Mouse (Mus musculus) lung, postnatal 0 days (tissue): ENCODE results near the gene Cnbp. TPM values are rescaled to one million over a fixed set of nuclear protein-coding genes. Genes with fewer than 3 reads are reported as not detected.

Source experiments
- ATAC-seq: fragments of 200-750 bp; cut with Nextera tagmentation; 2 replicates; pipeline ENCODE4 v1.8.0; 2017; ENCODE audit warnings: moderate library complexity
- DNase-seq: peaks from one replicate; pipeline ENCODE4 v3.0.0-alpha.2; 2016; ENCODE audit warnings: low spot score
- H3K27ac ChIP-seq: fragments of 300-500 bp; sonication (generic); 2 replicates; pipeline ENCODE4 v1.5.1; 2014; ENCODE audit warnings: antibody characterized with exemption, mild to moderate bottlenecking, low read length, mixed read lengths
- H3K27me3 ChIP-seq: fragments of 300-500 bp; sonication (generic); replicated peaks from 2 replicates; pipeline ENCODE4 v1.6.1; 2014; ENCODE audit warnings: low read length, mixed read lengths; ENCODE audit not compliant: insufficient read depth
- H3K36me3 ChIP-seq: fragments of 300-500 bp; sonication (generic); 2 replicates; pipeline ENCODE4 v1.6.1; 2014; ENCODE audit warnings: low read length, mixed read lengths; ENCODE audit not compliant: insufficient read depth
- H3K4me1 ChIP-seq: fragments of 300-500 bp; sonication (generic); 2 replicates; pipeline ENCODE4 v1.6.1; 2014; ENCODE audit warnings: antibody characterized with exemption, low read depth, low read length, mixed read lengths; ENCODE audit not compliant: insufficient read depth
- H3K4me2 ChIP-seq: fragments of 300-500 bp; sonication (generic); replicated peaks from 2 replicates; pipeline ENCODE4 v1.6.1; 2014; ENCODE audit warnings: low read depth, mild to moderate bottlenecking, low read length, moderate library complexity, mixed read lengths
- H3K4me3 ChIP-seq: fragments of 300-500 bp; sonication (generic); 2 replicates; pipeline ENCODE4 v1.5.1; 2014; ENCODE audit warnings: low read depth, low read length
- H3K9ac ChIP-seq: fragments of 300-500 bp; sonication (generic); replicated peaks from 2 replicates; pipeline ENCODE4 v1.6.1; 2014; ENCODE audit warnings: low read depth, mild to moderate bottlenecking
- H3K9me3 ChIP-seq: fragments of 300-500 bp; sonication (generic); 2 replicates; pipeline ENCODE4 v1.6.1; 2016; ENCODE audit warnings: low read length, mixed read lengths
- CTCF ChIP-seq: IDR thresholded peaks from 2 replicates; pipeline ENCODE4 v1.5.1; 2016; ENCODE audit warnings: antibody characterized with exemption, mild to moderate bottlenecking
- EP300 ChIP-seq: IDR thresholded peaks from 2 replicates; pipeline ENCODE4 v1.6.1; 2016; ENCODE audit warnings: antibody characterized with exemption, mild to moderate bottlenecking, control low read depth
- WGBS: fragments of 180-500 bp; shearing (Covaris S2); extraction: QIAGEN DNeasy Blood & Tissue Kit; methylation state at CpG from one replicate; pipeline ENCODE4 v1.1.7; 2014; 5-methylcytosine and 5-hydroxymethylcytosine counted together
- polyA plus RNA-seq: library from polyadenylated mRNA; unstranded; fragments of >200 nt; fragmentation: Nextera tagmentation; extraction: Ambion mirVana; gene quantifications from 2 replicates; pipeline ENCODE4 v1.2.1, GENCODE M21; 2015

The Cnbp gene
- polyA plus RNA-seq, 1 experiment from 2014 or later = 565 TPM

GRCm38 (mm10) chr6:87853446-87853845 lies 2.5 kb upstream of the Cnbp start:
- Histone ChIP-seq H3K9ac (no peak overlapping the region), H3K4me2 (no peak overlapping the region), H3K4me3 (no peak overlapping the region), H3K27ac (no peak overlapping the region), H3K36me3 (no peaks in the 10 kb centered on the region), H3K27me3 (no peaks in the 10 kb centered on the region), H3K9me3 (no peaks in the 10 kb centered on the region), H3K4me1 (peaks cover 4% of the 10 kb centered on the region; the same call in 1 of the 2 replicates)
- TF ChIP-seq CTCF (no peak), EP300 (no peak)
- peak; percentile 33 for DNase-seq
- 69% methylated on average over 4 of the region's 4 CpGs for WGBS
- no peak for ATAC-seq

GRCm38 (mm10) chr6:87851871-87852270 lies 965 bp upstream of the Cnbp start:
- TF ChIP-seq CTCF = no peak
- TF ChIP-seq EP300 = no peak
- ATAC-seq (no peak), DNase-seq (no peak)
- no peak overlapping the region for H3K4me3 ChIP-seq
- 76% methylated on average over 6 of the region's 6 CpGs for WGBS
- no peak overlapping the region for H3K27ac ChIP-seq
- no peak overlapping the region for H3K4me2 ChIP-seq
- H3K27me3 ChIP-seq = no peaks in the 10 kb centered on the region
- no peaks in the 10 kb centered on the region for H3K9me3 ChIP-seq
- no peaks in the 10 kb centered on the region for H3K36me3 ChIP-seq
- H3K9ac ChIP-seq = no peak overlapping the region
- H3K4me1 ChIP-seq = peaks cover 7% of the 10 kb centered on the region

GRCm38 (mm10) chr6:87850155-87850899 lies 579 bp downstream of the Cnbp start:
- Histone ChIP-seq H3K4me1 (peaks cover 7% of the 10 kb centered on the region), H3K27ac (peak overlapping the region; percentile 97), H3K27me3 (no peaks in the 10 kb centered on the region), H3K4me2 (peak overlapping the region; percentile 69), H3K9ac (peak overlapping the region; percentile 99), H3K36me3 (peaks cover 1% of the 10 kb centered on the region; the same call in 1 of the 2 replicates), H3K4me3 (peak overlapping the region; percentile 88), H3K9me3 (no peaks in the 10 kb centered on the region)
- WGBS = 1% methylated on average over 60 of the region's 73 CpGs
- DNase-seq (peak; percentile 59), ATAC-seq (peak; percentile 59)
- no peak for TF ChIP-seq EP300
- TF ChIP-seq CTCF = no peak

GRCm38 (mm10) chr6:87849780-87850154 lies 1.1 kb downstream of the Cnbp start:
- Histone ChIP-seq H3K9ac (peak overlapping the region; percentile 99), H3K27me3 (no peaks in the 10 kb centered on the region), H3K4me1 (peaks cover 7% of the 10 kb centered on the region), H3K36me3 (peaks cover 7% of the 10 kb centered on the region; the same call in 1 of the 2 replicates), H3K27ac (peak overlapping the region; percentile 97), H3K9me3 (no peaks in the 10 kb centered on the region), H3K4me3 (peak overlapping the region; percentile 88), H3K4me2 (peak overlapping the region; percentile 69)
- DNase-seq (peak; percentile 40), ATAC-seq (no peak)
- no peak for TF ChIP-seq CTCF
- TF ChIP-seq EP300 = no peak
- 0% methylated on average over 8 of the region's 8 CpGs for WGBS

DNA sequence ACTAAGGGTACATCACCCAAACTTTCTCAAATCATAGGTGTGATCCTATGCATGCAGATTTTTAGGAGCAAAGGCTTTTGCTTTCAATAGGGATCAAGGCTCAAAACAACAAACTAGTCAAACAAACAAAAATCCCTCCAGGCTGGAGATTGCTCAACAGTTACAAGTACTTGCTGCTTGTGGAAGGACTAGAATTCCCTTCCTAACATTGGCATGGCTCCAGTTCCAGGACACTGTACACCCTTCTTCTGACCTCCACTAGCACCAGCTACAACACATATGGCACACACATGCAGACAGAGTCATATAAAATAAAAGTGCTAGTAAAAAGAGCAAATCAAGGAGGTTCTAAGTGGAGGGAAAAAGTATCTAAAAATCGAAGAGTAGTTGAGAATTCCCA lies 4.1 kb downstream of the Cnbp start:
- H3K27me3 ChIP-seq = no peaks in the 10 kb centered on the region
- TF ChIP-seq EP300 (no peak), CTCF (no peak)
- H3K4me2 ChIP-seq = 0 out of 2 replicates have a peak overlapping the region, but pooled peaks have one; percentile 1
- no peaks in the 10 kb centered on the region for H3K9me3 ChIP-seq
- H3K27ac ChIP-seq = no peak overlapping the region
- DNase-seq (peak; percentile 15), ATAC-seq (no peak)
- H3K4me3 ChIP-seq = no peak overlapping the region
- WGBS = 53% methylated on average over 1 of the region's 1 CpGs
- H3K36me3 ChIP-seq = peaks cover 25% of the 10 kb centered on the region
- no peak overlapping the region for H3K9ac ChIP-seq
- H3K4me1 ChIP-seq = peaks cover 7% of the 10 kb centered on the region

DNA sequence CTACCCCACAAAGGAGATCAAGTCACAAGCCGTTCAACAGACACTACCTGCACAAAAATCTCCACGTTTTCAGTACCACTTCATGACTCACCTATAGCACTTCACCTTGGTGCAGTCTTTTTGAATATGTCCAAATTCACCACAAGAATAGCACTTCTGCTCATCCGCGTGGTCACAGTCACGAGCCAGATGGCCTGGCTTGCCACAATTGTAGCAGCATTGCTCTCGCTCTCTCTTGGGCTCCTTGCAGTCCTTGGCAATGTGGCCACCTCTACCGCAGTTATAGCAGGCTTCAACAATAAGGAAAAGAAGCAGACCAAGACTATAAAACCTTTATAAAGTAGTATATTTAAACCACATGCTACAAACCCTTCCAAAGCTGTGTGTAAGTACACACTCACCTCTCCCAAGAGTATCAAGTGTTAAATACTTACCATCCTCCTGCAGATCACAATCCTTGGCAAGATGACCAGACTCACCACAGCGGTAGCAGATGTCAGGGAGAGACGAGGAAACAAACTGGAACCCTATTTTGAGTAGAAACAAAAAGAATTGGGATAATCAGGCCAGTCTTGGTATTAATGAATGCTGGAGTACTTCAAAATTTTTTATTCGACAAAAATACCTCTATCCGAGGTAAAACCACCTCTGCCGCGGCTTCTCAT lies 5.7 kb downstream of the Cnbp start:
- ATAC-seq (no peak), DNase-seq (no peak)
- TF ChIP-seq EP300 (no peak), CTCF (no peak)

More for the DNA sequence above, 5.7 kb downstream of the Cnbp start:
- Histone ChIP-seq H3K4me2 (no peak overlapping the region), H3K36me3 (peaks cover 25% of the 10 kb centered on the region), H3K9me3 (no peaks in the 10 kb centered on the region), H3K4me1 (peaks cover 7% of the 10 kb centered on the region), H3K4me3 (no peak overlapping the region), H3K27me3 (no peaks in the 10 kb centered on the region), H3K9ac (no peak overlapping the region), H3K27ac (no peak overlapping the region)
- 88% methylated on average over 13 of the region's 13 CpGs for WGBS
